Mouse (Mus musculus): ENCODE measurements at regions not wholly inside any gene's neighbourhood (a gene's known extent, or its start where the extent isn't known, plus 50 kb on each side); places are given as distances from the start of the nearest gene placed in this dataset.

GRCm38 (mm10) chr1:164744499-164744898 lies 51.9 kb upstream of the Dpt start:
- TF ChIP-seq CTCF (IDR thresholded peaks at IDR 0.05; ENCODE audit: extremely low read depth, insufficient read length, insufficient replicate concordance, low read depth, low read length), result no peak
- no peak for TF ChIP-seq POLR2A (IDR thresholded peaks at IDR 0.05; ENCODE audit: low read depth, low read length)
